Mouse (Mus musculus): ENCODE measurements around the gene Etfrf1. TPM values are rescaled to one million over a fixed set of nuclear protein-coding genes. Genes with fewer than 3 reads are reported as not detected.

Gene Etfrf1
- total RNA-seq, 2 experiments from 2014 or later, result 60.2 to 66.6 TPM

DNA sequence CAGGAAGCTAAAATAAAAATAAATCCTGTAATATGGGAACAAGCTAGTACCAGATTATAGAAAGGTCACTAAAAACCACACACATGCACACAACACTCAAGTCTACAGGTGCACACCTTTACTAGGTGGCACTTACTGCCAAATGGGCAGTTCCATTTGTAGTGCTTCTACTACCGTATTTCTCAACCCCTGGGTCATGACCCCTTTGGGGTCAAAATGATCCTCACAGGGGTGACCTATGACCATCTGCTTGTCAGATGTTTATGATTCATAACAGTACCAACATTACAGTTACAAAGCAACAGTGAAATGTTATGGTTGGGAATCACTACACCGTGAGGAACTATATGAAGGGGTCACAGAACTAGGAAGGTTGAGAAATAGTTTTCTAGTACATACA lies 3.0 kb downstream of the Etfrf1 start:
- intact Hi-C loops (cut with DNase I; ENCODE audit: low total_unique reads), result no loop called here
- DNase-seq, result no peak

- intact Hi-C loops (cut with DNase I; ENCODE audit: low total_unique reads), result no loop called here
- DNase-seq, result no peak
Measured at GRCm38 (mm10) chr6:145215826-145216225, 4.9 kb downstream of the Etfrf1 start.

DNA sequence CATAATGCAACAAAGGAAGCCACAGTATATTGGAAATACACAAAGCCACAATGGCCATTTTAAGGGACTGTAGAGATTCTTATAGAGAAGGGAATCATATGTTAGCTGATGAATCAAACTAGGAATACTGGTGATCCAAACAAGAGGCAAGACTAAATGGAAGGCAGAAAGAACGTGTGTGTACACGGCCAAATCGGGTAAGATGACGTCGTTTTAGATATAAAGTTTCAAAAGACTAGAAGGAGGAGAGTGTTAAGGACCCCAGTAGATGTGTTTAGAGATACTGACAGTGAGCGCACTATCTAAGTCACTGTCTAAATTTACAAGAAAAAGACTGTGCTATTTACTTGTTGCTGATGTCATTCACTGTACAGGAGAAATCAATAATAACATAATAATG lies 13.3 kb downstream of the Etfrf1 start:
- intact Hi-C loops (cut with DNase I; ENCODE audit: low total_unique reads), result no loop called here
- no peak for DNase-seq

DNA sequence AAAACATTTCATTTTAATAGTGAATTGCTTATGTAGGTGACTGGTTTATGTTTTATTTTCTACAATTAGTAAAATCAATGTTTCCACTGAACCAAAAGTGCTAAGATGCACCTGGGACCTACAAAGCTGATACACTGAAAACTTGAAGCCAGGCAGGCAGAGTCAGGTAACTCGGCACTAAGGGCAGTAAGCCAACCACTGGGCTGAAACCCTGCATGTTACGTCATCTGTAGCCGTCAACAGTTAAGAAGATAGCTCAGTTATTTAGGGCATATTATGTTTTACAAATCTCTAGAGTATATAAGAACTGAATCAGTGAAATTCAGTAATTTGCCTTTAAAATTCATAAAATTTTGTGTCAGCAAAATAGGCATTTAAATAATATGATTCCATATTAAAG lies 15.4 kb downstream of the Etfrf1 start:
- DNase-seq, result no peak
- intact Hi-C loops (cut with DNase I; ENCODE audit: low total_unique reads), result no loop called here

GRCm38 (mm10) chr6:145234391-145234790 lies 23.5 kb downstream of the Etfrf1 start:
- no peak for DNase-seq
- intact Hi-C loops (cut with DNase I; ENCODE audit: low total_unique reads), result no loop called here

GRCm38 (mm10) chr6:145235367-145235766 lies 24.4 kb downstream of the Etfrf1 start:
- intact Hi-C loops (cut with DNase I; ENCODE audit: low total_unique reads), result no loop called here
- no peak for DNase-seq

DNA sequence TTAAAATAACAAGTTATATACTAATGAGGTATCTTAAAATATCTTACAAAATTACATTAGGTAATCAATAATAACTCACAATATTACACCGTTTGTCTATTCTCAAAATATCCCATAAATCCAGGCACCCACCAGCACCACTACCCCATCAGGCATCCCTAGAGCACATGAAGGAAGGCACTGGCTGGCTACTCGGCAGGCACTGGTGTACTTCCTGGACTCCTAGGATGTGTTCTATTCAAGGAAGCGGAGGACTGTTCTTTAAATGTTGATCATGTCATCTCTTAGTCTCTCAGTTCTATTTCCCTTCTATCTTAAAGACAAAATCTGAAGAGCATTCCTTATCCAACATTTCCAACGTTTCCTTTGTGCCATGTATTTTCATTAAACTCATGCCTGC lies 26.2 kb downstream of the Etfrf1 start:
- no peak for DNase-seq
- intact Hi-C loops (cut with DNase I; ENCODE audit: low total_unique reads), result no loop called here

DNA sequence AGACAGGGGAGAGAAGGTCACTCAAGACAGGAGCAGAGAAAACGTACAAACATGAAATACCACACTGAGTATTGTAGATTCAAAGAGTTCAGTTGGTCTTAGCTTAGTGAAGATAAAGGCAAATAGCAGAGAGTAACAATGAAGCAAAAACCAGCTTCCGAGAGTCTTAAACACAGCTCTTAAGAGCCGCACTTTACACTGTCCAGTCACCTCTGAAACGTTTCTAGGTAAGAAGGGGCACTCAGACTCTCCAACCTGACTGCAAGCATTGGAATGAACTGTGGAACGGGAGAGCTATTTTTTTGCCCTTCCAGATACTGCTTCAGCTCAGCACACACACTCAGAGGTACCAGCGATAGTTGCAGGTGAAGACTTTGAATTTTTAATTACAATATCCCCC lies 29.4 kb downstream of the Etfrf1 start:
- intact Hi-C loops (cut with DNase I; ENCODE audit: low total_unique reads), result loop anchor here (5.0 kb wide), 1 partner anchor 102 kb away; no protein-coding TSS in a partner anchor

GRCm38 (mm10) chr6:145242521-145242920 lies 31.6 kb downstream of the Etfrf1 start:
- no peak for DNase-seq
- intact Hi-C loops (cut with DNase I; ENCODE audit: low total_unique reads), result loop anchor here (5.0 kb wide), 1 partner anchor 100 kb away; no protein-coding TSS in a partner anchor

More for the DNA sequence above, 29.4 kb downstream of the Etfrf1 start:
- no peak for DNase-seq

- intact Hi-C loops (cut with DNase I; ENCODE audit: low total_unique reads), result no loop called here
- no peak for DNase-seq
Measured at GRCm38 (mm10) chr6:145246841-145247240, 35.9 kb downstream of the Etfrf1 start.

DNA sequence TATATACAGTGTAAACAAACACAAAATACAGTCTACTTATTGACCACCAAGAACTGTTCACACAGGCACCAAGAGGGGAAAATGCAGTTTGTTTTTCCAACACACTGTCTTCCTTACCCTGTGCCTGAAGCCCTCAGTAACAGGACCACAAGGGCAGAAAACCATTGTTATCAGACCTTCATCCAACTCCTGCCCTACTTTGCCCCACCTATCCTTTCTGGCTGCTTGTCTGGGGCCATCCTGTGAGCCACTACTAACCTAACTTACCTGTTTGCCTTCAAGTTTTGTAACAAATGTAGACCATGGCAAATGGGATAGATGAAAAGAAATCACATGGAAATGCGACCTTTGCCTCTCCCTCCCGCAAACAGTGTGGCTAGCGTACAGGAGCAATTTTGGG lies 37.0 kb downstream of the Etfrf1 start:
- no peak for DNase-seq
- intact Hi-C loops (cut with DNase I; ENCODE audit: low total_unique reads), result no loop called here

GRCm38 (mm10) chr6:145249291-145250184 lies 38.6 kb downstream of the Etfrf1 start:
- DNase-seq, result peak; percentile 34
- intact Hi-C loops (cut with DNase I; ENCODE audit: low total_unique reads), result no loop called here

- peak; percentile 94 for DNase-seq
- intact Hi-C loops (cut with DNase I; ENCODE audit: low total_unique reads), result no loop called here
Measured at GRCm38 (mm10) chr6:145250185-145250791, 39.4 kb downstream of the Etfrf1 start, which contains the start of gene Kras. TSS of gene Kras (minus strand) at chr6:145250239.

DNA sequence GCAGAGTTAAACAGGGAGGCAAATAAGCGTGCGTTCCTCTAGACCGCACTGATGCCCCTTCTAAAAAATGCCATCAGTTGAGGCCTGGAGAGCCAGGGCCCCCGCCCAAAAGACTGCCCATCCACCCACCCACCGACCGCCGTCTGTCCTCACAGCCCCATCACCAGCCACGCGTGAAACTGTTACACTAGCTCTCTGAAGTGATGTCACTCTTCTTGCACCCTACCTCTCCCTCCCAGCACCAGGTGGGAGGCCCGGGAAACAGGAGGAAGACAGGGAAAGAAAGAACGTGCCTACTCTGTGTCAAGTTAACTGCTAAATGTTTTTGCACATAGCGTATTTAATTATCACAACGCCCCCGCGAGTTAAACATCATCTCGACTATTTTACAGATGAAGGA lies 39.9 kb downstream of the Etfrf1 start:
- DNase-seq, result no peak
- intact Hi-C loops (cut with DNase I; ENCODE audit: low total_unique reads), result no loop called here

DNA sequence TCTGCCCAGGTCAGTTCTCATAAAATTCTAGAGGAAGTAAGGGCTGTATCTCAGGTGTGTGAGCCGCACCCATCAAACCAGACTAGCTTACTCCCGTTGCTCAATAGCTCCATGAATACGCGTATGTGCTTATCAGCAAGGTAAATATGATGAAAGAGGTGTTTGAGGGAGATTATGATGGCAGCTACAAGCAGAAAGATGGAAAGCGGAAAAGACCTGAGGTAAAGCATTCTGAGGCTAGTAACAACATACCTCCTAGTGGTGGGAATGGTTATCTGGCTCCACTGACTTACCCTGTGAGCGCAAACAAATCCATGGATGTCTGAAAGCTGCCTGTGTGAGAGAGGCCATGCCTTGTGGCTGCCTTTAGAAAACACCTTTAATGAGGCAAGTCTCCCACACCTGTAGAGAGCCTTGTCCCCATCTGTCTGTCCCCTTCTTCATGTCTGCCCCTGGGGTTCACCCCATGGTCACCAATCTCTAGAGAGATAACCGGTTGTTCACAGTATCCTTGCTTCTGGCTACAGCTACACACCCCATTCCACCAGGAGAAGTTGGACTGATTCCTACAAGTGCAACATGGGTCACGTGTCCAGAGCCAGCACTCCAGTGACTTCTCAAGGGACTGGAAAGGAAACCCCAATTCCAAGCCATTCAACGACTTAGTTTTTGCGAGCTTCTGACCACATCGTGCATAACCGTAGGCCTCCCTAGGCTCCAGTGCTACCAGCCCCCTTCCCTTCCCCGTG lies 45.2 kb downstream of the Etfrf1 start:
- no peak for DNase-seq
- intact Hi-C loops (cut with DNase I; ENCODE audit: low total_unique reads), result no loop called here

GRCm38 (mm10) chr6:145256701-145257073 lies 45.8 kb downstream of the Etfrf1 start:
- DNase-seq, result no peak

GRCm38 (mm10) chr6:145262314-145262713 lies 51.4 kb downstream of the Etfrf1 start:
- intact Hi-C loops (cut with DNase I; ENCODE audit: low total_unique reads), result no loop called here
- DNase-seq, result no peak

More at GRCm38 (mm10) chr6:145256701-145257073, 45.8 kb downstream of the Etfrf1 start:
- intact Hi-C loops (cut with DNase I; ENCODE audit: low total_unique reads), result no loop called here
